In the genomic region with DNA sequence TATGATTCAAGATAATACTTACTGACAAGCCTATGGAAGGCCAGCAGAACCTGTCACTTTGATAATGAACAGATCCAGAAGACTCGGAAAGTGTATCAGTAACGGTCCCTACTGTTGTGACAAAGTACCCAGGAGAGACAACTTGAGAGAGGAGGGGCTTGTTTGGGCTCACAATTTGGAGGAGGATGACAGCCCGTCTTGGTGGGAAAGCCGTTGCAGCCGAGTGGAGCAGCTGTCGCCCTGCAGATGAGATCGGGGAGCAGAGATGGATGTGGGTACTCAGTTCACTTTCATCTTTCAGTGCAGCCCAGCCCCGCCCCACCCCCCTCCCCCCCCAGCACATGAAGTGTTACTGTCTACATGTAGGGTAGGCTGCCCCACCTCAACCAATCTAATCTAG, we compare ENCODE assay signal across 12 mouse cellular contexts.
"Had no signal": no experiment of that assay in that cellular context is flagged by ENCODE, and none has a peak within 500 bp of the region (broad histone marks: within the 10 kb centered on the region; RNA-seq: fewer than 3 reads in every experiment).

No protein-coding gene starts in this region.

- H3K9me3 ChIP-seq: kidney, embryonic 15.5 days; liver, embryonic 15.5 days had no signal

- H3K4me3 ChIP-seq: kidney, embryonic 15.5 days; liver, embryonic 15.5 days had no signal

- H3K36me3 ChIP-seq: kidney, embryonic 15.5 days; liver, embryonic 15.5 days had no signal

- H3K4me1 ChIP-seq: liver, embryonic 15.5 days had no signal

- H3K27me3 ChIP-seq: liver, embryonic 15.5 days had no signal

- H3K4me2 ChIP-seq: kidney, embryonic 15.5 days; liver, embryonic 11.5 days; liver, embryonic 15.5 days had no signal

- H3K27ac ChIP-seq: kidney, embryonic 15.5 days; liver, embryonic 15.5 days had no signal

- DNase-seq: kidney, adult 2 months; kidney, postnatal 14 days; layer of hippocampus, postnatal 36 days; left cerebral cortex, postnatal 4 days; lung, adult 2 months; lung, postnatal 36 days had no signal

- H3K9ac ChIP-seq: kidney, embryonic 15.5 days; liver, embryonic 15.5 days had no signal

- ATAC-seq: intestine, embryonic 16.5 days; lung, postnatal 0 days; midbrain, embryonic 16.5 days had no signal
